ENCODE assay signal across 9 mouse cellular contexts in the genomic region with DNA sequence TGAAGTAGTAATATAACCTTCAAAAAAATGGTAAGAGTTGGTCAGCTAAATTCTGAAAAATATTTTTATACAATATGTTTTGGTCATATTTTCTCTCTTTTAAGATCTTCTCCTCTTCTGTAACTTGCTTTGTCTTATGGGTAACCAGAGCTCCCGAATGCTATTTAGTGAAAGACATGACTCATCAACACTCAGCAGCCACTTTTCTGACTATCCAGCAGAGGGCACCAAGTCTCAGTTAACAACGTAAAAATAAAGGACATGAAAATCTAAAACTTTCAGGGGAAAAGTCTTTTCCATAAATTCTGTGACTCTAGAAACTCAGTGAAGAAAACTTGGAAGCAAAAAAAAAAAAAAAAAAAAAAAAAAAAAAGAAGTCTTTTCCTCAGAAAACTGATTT.
DNase-seq lines count a peak whose midpoint lies in the region; ATAC-seq lines count a peak whose summit lies in the region.
"Had no signal": no experiment of that assay in that cellular context is flagged by ENCODE, and none has a peak within 500 bp of the region (broad histone marks: within the 10 kb centered on the region; RNA-seq: fewer than 3 reads in every experiment).

No protein-coding gene starts in this region.

- no peaks in the 10 kb centered on the region for H3K27me3 ChIP-seq in forebrain, embryonic 12.5 days
- H3K27me3 ChIP-seq: lung, embryonic 15.5 days had no signal

- H3K9ac ChIP-seq in forebrain, embryonic 12.5 days = no peak overlapping the region
- H3K9ac ChIP-seq: lung, embryonic 15.5 days had no signal

- no peak overlapping the region for H3K4me2 ChIP-seq in forebrain, embryonic 12.5 days
- H3K4me2 ChIP-seq: lung, embryonic 15.5 days had no signal

- H3K4me3 ChIP-seq in forebrain, embryonic 12.5 days (replicated peaks) = no peak overlapping the region
- H3K4me3 ChIP-seq: lung, embryonic 15.5 days had no signal

- DNase-seq in adrenal gland, postnatal 14 days = peak; percentile 7
- DNase-seq in adrenal gland, adult 8-10 months = no peak
- DNase-seq in layer of hippocampus, adult 11-12 months (ENCODE audit: low spot score) = peak; percentile 19
- no peak for DNase-seq in layer of hippocampus, postnatal 36 days
- peak; percentile 73 for DNase-seq in 3T3-L1 (ENCODE audit: low read depth, low spot score)
- peak; percentile 35 for DNase-seq in telencephalon, adult 2 months (ENCODE audit: low read depth, low spot score)
- no peak for DNase-seq in cerebellum, adult 9-11 months

- H3K36me3 ChIP-seq in forebrain, embryonic 12.5 days (replicated peaks) = no peaks in the 10 kb centered on the region
- H3K36me3 ChIP-seq: lung, embryonic 15.5 days had no signal

- no peak overlapping the region for H3K27ac ChIP-seq in forebrain, embryonic 12.5 days
- H3K27ac ChIP-seq: lung, embryonic 15.5 days had no signal

- H3K9me3 ChIP-seq in forebrain, embryonic 12.5 days = no peaks in the 10 kb centered on the region
- H3K9me3 ChIP-seq: lung, embryonic 15.5 days had no signal

- peak; percentile 60; the same call in 1 of the 2 replicates for ATAC-seq in forebrain, embryonic 12.5 days (ENCODE audit: low FRiP score)

- no peaks in the 10 kb centered on the region for H3K4me1 ChIP-seq in forebrain, embryonic 12.5 days
- H3K4me1 ChIP-seq: lung, embryonic 15.5 days had no signal

- WGBS in forebrain, embryonic 12.5 days = 9% methylated on average over 2 of the region's 2 CpGs

Comparison
In these comparisons a context has a peak if more than half of its experiments do, and no peak if none do; other contexts are left out.
1. DNase-seq: peak in adrenal gland, postnatal 14 days (single experiment), layer of hippocampus, adult 11-12 months (single experiment), 3T3-L1 (single experiment) and telencephalon, adult 2 months (single experiment); none in adrenal gland, adult 8-10 months (single experiment), layer of hippocampus, postnatal 36 days (0 of 2) and cerebellum, adult 9-11 months (single experiment).